Mouse (Mus musculus): ENCODE data around the gene Olfr211. TPM values are rescaled to one million over a fixed set of nuclear protein-coding genes. Genes with fewer than 3 reads are reported as not detected.
A peak's percentile ranks its signal among the peaks of the same experiment; 100 is the strongest.

The Olfr211 gene
- polyA plus RNA-seq (2012; rRNA removed), result not detected in 2 replicates

DNA sequence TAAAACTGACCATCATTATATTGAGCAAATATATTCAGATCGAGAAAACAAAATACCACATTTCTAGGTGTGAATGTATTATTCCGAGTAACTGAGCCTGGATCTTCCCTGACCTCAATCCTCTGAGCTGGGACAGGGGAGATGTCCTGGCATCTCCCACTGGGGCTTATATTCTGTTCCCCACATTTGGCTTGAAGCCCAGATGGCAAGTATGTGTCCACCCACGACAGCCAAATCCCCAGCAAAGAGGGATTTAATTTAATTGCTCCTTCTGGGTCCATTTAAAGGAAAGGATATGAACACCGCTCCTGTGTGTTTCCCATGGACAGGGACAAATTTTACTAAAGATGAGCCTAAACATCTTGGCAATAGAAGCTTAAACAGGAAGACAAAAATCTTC lies at the start of gene Olfr211:
TSS of gene Olfr211 (plus strand) at position 301 of the 400 bp plus-strand sequence.
- 74% methylated on average over 4 of the region's 4 CpGs for WGBS
- no peak for DNase-seq
- Histone ChIP-seq H3K4me3 (replicated peaks; ENCODE audit: extremely low read depth, low read depth, low read length) (no peak within 1 kb of the TSS), H3K4me1 (ENCODE audit: control insufficient read depth, insufficient read depth, low read length) (no peaks in the 10 kb centered on the region)
- no peak for TF ChIP-seq CTCF (IDR thresholded peaks at IDR 0.05; ENCODE audit: insufficient read depth, low read length)
- TF ChIP-seq POLR2A (IDR thresholded peaks at IDR 0.05; ENCODE audit: borderline replicate concordance, extremely low read depth, low read depth, low read length), result no peak

DNA sequence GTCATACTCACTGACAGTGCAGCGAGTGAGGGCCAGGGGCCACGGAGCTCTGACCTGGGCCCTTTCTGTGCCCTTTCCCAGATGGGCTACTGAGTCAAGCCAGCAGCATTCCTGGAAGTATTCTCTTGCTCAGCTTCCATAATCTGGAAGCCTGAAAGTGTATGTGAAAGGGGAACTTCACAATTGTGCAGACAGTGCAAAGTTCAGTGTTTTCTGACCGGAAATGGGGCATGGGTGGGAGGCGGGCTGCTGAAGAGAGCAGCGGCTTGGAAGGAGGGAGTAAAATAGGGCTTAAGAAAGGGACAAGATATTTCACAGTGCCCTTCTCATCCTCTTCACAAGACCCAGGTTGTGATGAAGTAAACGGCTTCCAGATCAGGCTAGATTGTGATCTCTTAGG lies 49.4 kb upstream of the Olfr211 start:
- no peak overlapping the region for H3K4me3 ChIP-seq (replicated peaks; ENCODE audit: extremely low read depth, low read depth, low read length)
- TF ChIP-seq CTCF (IDR thresholded peaks at IDR 0.05; ENCODE audit: insufficient read depth, low read length) (no peak), POLR2A (IDR thresholded peaks at IDR 0.05; ENCODE audit: borderline replicate concordance, extremely low read depth, low read depth, low read length) (no peak)
- no peak for DNase-seq
- H3K4me1 ChIP-seq (ENCODE audit: control insufficient read depth, insufficient read depth, low read length), result no peaks in the 10 kb centered on the region
- 74% methylated on average over 6 of the region's 6 CpGs for WGBS

DNA sequence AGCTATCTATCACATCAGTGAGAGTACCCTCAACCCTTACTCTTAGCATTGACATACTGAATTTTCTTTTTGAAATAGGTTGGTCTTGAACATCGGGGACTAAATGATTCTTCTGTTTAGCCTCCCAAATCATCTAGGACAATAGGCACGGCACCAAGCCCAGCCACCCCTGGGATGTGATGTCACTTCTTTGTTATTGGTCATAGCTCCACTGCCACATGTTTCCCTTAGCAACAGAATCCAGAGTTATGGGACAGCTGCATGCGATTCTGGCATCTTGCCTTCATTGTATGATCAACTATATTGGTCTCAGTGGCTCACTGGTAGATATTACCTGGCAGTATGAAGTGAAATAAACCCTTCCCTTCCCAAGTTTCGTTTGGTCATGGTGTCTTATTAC lies 48.4 kb upstream of the Olfr211 start:
- TF ChIP-seq POLR2A (IDR thresholded peaks at IDR 0.05; ENCODE audit: borderline replicate concordance, extremely low read depth, low read depth, low read length) (no peak), CTCF (IDR thresholded peaks at IDR 0.05; ENCODE audit: insufficient read depth, low read length) (no peak)
- DNase-seq, result no peak
- H3K4me1 ChIP-seq (ENCODE audit: control insufficient read depth, insufficient read depth, low read length), result no peaks in the 10 kb centered on the region
- WGBS, result 69% methylated on average over 4 of the region's 4 CpGs
- no peak overlapping the region for H3K4me3 ChIP-seq (replicated peaks; ENCODE audit: extremely low read depth, low read depth, low read length)

DNA sequence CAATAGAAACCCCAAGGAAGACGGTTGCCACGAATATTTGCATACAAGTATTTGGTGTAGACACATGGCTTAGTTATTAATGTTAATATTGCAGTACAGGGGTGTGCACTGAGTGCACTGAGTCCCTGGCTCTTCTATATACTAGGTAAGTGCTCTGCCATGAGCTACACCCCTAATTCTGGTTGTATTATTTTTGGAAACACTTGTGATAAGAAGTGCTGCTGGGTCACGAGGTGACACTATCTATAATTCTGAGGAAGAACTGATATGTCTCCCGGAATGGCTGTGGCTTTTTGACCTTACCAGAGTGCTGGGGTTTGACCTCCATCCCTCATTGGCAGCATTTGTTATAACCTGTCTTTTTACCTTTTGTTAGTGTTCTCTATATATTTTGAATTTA lies 48.0 kb upstream of the Olfr211 start:
- DNase-seq, result no peak
- no peak for TF ChIP-seq POLR2A (IDR thresholded peaks at IDR 0.05; ENCODE audit: borderline replicate concordance, extremely low read depth, low read depth, low read length)
- WGBS, result 60% methylated on average over 4 of the region's 4 CpGs
- H3K4me3 ChIP-seq (replicated peaks; ENCODE audit: extremely low read depth, low read depth, low read length), result no peak overlapping the region
- no peaks in the 10 kb centered on the region for H3K4me1 ChIP-seq (ENCODE audit: control insufficient read depth, insufficient read depth, low read length)

DNA sequence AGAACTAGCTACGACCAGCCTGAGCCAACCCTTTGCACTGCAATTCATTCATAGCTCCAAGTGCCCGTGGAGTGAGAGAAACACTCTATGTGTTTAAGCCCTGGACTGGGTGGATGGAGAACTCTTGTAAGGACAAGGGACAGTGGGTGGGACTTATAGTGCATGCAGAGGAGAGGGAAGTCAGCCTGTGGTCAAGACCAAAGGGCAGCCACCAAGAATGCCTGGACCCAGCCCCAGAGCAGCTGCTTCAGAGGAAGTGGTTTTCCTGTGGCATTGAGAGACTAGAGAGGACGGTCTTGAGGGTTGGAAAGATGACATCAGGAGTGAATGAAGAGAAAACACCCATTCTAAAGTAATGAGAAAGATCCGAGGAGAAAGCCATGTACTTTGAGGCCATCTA lies 33.1 kb upstream of the Olfr211 start:
- 53% methylated on average over 4 of the region's 4 CpGs for WGBS
- no peak overlapping the region for H3K4me3 ChIP-seq (replicated peaks; ENCODE audit: extremely low read depth, low read depth, low read length)
- TF ChIP-seq CTCF (IDR thresholded peaks at IDR 0.05; ENCODE audit: insufficient read depth, low read length) (no peak), POLR2A (IDR thresholded peaks at IDR 0.05; ENCODE audit: borderline replicate concordance, extremely low read depth, low read depth, low read length) (no peak)

DNA sequence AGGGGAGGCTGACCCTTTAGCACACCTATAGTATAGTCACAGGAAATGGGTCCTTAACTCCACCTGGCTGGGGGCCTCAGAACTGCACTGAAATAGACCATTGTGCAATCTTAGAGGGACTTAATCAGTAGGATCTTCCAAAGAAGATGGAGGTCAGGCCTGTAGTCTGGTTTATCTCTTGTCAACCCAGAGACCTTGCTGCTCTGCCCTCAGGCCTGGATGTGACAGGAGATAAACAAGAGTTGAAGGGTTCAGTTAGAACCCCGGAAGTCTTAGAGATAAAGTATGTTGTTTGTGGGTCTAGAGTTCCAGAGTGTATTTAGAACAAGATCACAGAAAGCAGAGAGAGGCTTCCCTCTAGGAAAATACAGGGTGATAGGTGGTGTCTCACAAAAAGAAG lies 32.4 kb upstream of the Olfr211 start:
- DNase-seq, result no peak
- Histone ChIP-seq H3K4me3 (replicated peaks; ENCODE audit: extremely low read depth, low read depth, low read length) (no peak overlapping the region), H3K4me1 (ENCODE audit: control insufficient read depth, insufficient read depth, low read length) (no peaks in the 10 kb centered on the region)
- WGBS, result 38% methylated on average over 1 of the region's 1 CpGs
- TF ChIP-seq CTCF (IDR thresholded peaks at IDR 0.05; ENCODE audit: insufficient read depth, low read length) (no peak), POLR2A (IDR thresholded peaks at IDR 0.05; ENCODE audit: borderline replicate concordance, extremely low read depth, low read depth, low read length) (no peak)

More for the DNA sequence above, 33.1 kb upstream of the Olfr211 start:
- H3K4me1 ChIP-seq (ENCODE audit: control insufficient read depth, insufficient read depth, low read length), result no peaks in the 10 kb centered on the region
- no peak for DNase-seq

DNA sequence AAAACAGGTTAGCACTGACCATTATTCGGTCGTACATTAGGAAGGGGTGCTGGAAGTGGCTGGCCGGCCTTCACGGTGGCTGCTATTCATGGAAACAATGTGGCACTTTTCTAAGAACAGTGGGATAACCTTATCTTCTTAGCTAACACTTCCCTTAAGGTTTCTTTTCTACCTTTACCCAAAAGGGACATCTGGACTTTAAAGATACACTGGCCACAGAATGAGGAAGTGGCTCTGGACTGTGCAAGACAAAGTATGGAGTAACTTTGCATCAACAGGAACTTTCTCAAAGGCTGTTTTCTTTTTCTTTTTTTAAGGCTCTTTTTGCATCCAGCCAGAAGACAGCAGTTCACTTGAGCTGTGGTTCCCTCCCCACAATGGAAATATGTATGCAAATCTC lies 30.2 kb upstream of the Olfr211 start:
- no peak for DNase-seq
- WGBS, result 52% methylated on average over 4 of the region's 4 CpGs
- Histone ChIP-seq H3K4me3 (replicated peaks; ENCODE audit: extremely low read depth, low read depth, low read length) (no peak overlapping the region), H3K4me1 (ENCODE audit: control insufficient read depth, insufficient read depth, low read length) (no peaks in the 10 kb centered on the region)
- TF ChIP-seq POLR2A (IDR thresholded peaks at IDR 0.05; ENCODE audit: borderline replicate concordance, extremely low read depth, low read depth, low read length), result no peak
- no peak for TF ChIP-seq CTCF (IDR thresholded peaks at IDR 0.05; ENCODE audit: insufficient read depth, low read length)

DNA sequence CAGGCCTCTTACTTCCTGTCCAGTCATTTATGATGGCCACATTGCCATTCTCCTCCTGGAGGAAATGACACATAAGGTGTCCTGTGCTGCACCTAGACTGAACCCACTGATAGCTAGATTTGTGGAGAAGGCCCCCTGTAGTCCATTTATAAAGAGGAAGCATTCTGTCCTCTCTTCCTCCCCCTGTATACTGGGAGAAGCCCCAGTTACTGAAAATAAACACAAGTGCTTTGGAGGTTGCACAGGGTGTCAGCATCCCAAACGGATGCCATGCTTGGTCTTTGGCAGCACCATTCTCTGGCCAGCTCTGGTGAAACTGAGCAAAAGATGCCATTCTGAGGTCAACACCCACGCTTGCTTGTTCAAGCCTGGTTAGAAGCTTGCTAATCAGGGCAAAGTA lies 29.7 kb upstream of the Olfr211 start:
- WGBS, result 47% methylated on average over 2 of the region's 2 CpGs
- DNase-seq, result no peak
- Histone ChIP-seq H3K4me1 (ENCODE audit: control insufficient read depth, insufficient read depth, low read length) (no peaks in the 10 kb centered on the region), H3K4me3 (replicated peaks; ENCODE audit: extremely low read depth, low read depth, low read length) (no peak overlapping the region)
- TF ChIP-seq CTCF (IDR thresholded peaks at IDR 0.05; ENCODE audit: insufficient read depth, low read length) (no peak), POLR2A (IDR thresholded peaks at IDR 0.05; ENCODE audit: borderline replicate concordance, extremely low read depth, low read depth, low read length) (no peak)

DNA sequence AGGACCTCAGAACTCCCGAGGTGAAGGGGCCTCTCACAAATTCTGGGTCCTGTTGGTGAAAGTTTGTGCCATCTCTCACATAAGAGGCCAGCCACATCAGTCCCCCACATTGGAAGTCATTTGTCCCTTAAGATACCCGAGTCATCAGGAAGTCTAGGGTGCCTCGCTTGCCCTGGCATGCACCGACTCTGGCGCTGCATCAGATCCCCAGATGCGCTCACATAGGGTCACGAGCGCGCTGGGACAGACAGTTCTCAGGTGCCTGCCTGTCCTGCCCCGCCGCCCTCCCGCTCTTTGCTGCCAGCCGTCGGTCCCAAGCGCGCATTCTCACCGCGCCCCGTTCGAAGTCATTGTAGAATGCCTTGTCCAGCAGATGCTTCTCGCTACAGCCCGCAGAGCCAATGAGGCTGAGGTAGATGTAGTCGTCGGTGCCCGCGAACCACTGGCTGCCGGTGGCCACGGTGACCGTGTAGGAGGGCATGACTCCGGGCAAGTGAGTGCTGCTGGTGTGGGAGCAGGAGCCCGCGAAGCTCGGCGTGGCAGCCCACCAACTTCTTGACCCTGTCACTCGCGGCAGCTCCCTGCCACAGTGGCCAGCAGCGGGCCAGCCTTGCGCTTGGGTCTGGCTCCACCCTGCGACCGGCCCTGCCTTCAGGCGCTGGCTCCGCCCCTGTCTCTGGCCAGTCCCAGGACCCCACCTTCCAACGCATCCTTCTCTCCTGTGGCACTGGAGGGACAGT lies 28.2 kb upstream of the Olfr211 start, which contains the start of gene Alox5:
TSS of gene Alox5 (minus strand) at position 635 of the 740 bp plus-strand sequence.
- peak within 1 kb of the TSS; percentile 52 for H3K4me3 ChIP-seq (replicated peaks; ENCODE audit: extremely low read depth, low read depth, low read length)
- no peak for DNase-seq
- TF ChIP-seq POLR2A (IDR thresholded peaks at IDR 0.05; ENCODE audit: borderline replicate concordance, extremely low read depth, low read depth, low read length) (peak; percentile 43; the same call in 1 of the 2 replicates), CTCF (IDR thresholded peaks at IDR 0.05; ENCODE audit: insufficient read depth, low read length) (no peak)

DNA sequence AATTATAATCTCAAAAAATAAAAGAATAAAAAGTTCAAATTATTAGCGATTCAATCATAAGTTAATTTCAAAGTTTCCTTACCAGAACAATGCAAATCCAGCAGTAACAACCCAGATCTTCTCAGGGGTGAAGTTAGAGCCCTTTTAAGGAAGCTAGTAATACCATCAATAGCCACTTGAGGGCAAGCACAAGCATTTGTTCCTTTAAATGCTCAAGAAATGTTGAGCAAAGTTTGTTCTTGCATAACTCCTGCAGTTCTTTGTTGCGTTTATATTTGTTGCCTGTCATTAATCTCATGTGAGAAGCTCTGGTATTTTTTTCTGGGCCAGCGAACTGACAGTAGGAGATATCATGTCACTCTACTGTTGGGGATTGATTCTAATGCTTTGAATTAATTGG lies 20.8 kb upstream of the Olfr211 start:
- H3K4me1 ChIP-seq (ENCODE audit: control insufficient read depth, insufficient read depth, low read length), result no peaks in the 10 kb centered on the region
- no peak overlapping the region for H3K4me3 ChIP-seq (replicated peaks; ENCODE audit: extremely low read depth, low read depth, low read length)
- no peak for TF ChIP-seq CTCF (IDR thresholded peaks at IDR 0.05; ENCODE audit: insufficient read depth, low read length)
- no peak for TF ChIP-seq POLR2A (IDR thresholded peaks at IDR 0.05; ENCODE audit: borderline replicate concordance, extremely low read depth, low read depth, low read length)
- DNase-seq, result no peak
- 17% methylated on average over 3 of the region's 3 CpGs for WGBS

More for the DNA sequence above, 28.2 kb upstream of the Olfr211 start, which contains the start of gene Alox5:
- no peaks in the 10 kb centered on the region for H3K4me1 ChIP-seq (ENCODE audit: control insufficient read depth, insufficient read depth, low read length)
- WGBS, result 4% methylated on average over 43 of the region's 43 CpGs

Data from lung, adult 2 months (tissue).